Mouse (Mus musculus) kidney, adult 2 months (tissue): ENCODE measurements around the gene Rbm20.

Experiments used
- CTCF ChIP-seq: fragments of 200-500 bp; conservative IDR thresholded peaks from 2 replicates; pipeline ENCODE4 v1.5.1; 2011; ENCODE audit warnings: low read depth, mild to moderate bottlenecking, control low read depth, low read length, moderate library complexity, mixed read lengths; ENCODE audit not compliant: insufficient read depth, insufficient read length
- POLR2A ChIP-seq: fragments of 200-500 bp; IDR thresholded peaks from one replicate; pipeline ENCODE4 v1.6.1; 2011; ENCODE audit warnings: low read depth, low read length, control low read depth

DNA sequence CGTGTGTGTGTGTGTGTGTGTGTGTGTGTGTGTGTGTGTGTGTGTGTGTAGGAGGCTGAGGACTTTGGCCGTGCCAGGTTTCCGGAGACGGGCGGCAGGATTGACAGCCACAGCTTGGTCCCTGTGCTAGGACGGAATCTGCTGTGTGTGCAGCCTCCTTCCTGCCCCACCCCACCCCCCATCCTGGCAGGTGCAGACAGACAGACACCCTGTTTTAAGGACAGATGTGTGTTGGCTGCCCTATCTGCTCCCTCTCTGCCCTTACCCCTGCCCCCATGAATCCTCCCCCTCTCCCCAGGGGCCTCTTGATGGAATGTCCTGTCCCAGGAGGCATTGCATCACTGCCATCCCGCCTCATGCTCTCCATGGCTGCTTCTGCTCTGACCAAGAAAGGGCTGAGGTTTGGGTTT is 77.3 kb downstream of the Rbm20 start:
- TF ChIP-seq CTCF (no peak), POLR2A (no peak)
